Mouse (Mus musculus): ENCODE results near the gene Eml3.

Gene Eml3

DNA sequence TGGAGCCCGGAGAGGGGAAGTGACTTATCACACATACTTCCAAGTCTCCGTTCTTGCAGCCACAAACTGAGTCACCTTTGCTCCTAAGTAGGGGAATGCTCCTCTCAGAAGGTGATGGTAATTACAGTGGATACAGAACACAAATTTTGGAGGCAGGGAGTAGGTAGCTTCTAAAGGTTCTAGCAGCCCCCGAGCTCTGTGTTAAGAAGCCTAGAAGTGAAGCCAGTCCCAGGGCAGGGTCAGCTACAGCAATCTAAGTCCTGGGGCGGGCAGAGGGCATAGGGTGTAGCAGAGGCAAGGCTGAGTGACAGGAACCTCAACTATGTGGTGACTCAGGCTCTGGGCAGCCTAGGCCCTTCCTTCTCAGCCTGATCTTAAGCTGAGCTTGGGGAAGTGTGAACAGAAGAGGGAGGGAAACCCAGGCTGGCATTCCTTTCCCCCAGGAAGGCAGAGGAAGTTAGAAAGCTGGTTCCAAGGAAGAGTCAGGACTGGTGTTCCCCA is 53.8 kb downstream of the Eml3 start:
- in situ Hi-C loops (cut with MboI, MseI) = loop anchor here in 1 of 2 experiments (10.0 kb wide), 1 partner anchor 1488 kb away; the partner anchor contains the start of gene Atl3

DNA sequence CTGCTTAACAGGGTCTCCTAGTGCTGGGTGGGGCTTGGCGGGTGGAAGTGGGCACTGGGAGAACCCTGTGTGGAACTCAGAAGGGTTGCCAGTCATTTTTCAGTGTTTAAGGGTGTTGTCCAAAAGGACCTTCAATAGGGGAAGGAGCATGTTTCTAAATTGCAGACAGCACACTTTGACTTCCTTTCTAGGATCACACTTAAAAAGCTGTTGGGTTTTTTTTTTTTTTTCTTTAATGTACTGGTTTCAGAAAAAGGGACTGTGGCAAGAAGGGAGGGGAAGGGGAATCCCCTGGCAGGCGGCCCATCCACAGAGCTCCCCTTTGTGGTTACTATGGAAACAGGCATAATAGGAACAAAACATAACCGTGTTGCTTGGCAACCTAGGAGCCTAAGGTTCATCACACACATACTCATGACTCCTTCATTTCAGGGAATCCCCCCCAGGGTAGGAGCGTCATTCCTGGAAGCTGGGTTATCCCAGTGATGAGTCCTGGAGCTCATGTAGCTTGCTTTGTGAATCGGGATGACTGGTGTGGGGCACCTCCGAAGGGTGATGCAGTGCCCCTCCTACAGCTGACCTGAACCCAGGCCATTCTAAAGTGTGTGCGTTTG is 55.0 kb downstream of the Eml3 start:
- in situ Hi-C loops (cut with MboI, MseI) = loop anchor here in 1 of 2 experiments (10.0 kb wide), 1 partner anchor 1490 kb away; the partner anchor contains the start of gene Atl3

DNA sequence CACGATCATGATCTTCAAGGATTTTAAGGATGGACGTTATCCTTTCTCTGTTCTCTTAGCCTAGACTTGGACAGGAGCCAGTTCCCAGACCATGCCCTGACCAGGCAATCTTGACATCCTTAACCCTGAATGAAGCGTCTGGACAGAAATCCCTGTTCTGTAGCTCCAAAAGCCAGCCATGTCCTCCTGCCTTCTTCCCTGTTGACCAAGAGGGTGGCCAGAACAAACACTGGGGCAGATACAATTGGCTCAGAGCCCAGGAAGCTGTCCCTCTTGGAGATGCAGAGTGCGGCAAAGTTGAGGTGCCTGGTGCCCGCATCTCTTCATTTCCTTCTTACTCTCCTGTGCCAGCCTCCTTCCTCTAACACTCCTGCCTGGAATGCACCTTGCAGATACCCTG is 56.5 kb downstream of the Eml3 start:
- in situ Hi-C loops (cut with MboI, MseI) = loop anchor here in 1 of 2 experiments (10.0 kb wide), 1 partner anchor 1491 kb away; the partner anchor contains the start of gene Atl3

DNA sequence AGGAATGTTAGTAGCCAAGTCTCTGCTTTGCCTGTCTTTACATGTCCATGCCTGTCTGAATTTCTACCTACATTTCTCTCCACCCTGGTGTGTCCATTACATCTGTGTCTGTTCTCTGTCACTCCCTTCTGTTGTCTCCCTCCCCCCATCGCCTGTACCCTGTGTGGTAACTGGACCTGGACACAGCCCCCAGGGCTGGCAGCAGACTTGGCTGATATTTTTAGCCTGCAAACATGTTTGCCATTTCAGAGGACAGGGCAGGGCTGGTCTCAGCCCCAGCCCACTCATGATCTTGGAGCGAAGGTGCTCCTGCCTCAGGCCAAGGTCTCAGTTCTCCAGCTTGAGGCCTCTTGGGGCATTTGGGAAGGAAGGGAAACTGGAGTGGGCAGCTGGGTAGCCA is 58.5 kb downstream of the Eml3 start:
- in situ Hi-C loops (cut with MboI, MseI) = loop anchor here in 1 of 2 experiments (10.0 kb wide), 1 partner anchor 1493 kb away; the partner anchor contains the start of gene Atl3

DNA sequence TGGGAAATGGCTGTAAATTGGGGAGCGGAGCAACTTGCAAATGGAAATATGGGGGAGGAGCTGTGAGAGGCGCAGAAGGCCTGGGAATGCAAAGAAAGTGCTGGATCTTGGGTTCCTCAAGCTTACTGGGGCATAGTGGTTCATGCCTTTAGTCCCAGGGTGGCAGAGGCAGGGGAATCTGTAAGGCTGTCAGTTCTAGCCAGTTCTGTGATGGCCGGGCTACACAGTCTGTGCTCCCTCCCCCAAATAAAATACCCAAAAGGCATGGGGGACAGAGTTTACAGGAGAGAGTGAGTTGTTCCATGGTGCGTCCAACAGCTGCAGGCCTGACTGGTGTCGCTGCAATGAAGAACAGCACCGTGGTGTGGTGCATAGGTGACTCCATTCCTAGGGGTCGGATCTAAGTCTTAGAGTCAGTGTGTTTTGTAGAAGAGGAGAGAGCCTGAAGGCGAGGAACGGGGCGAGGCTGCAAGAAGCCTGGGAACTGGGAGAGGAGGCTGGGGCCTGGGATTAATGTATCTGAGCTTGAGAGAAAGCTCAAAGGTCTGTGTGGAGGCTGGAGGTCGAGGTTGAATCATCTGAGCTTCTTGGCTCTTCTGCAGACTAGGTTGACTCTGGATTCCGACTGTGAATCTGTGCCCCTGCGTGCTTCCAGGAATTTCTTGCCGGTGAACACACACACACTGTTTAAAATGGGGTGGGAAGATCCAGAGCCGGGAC is 59.2 kb downstream of the Eml3 start:
- in situ Hi-C loops (cut with MboI, MseI) = loop anchor here in 1 of 2 experiments (10.0 kb wide), 1 partner anchor 1494 kb away; the partner anchor contains the start of gene Atl3

DNA sequence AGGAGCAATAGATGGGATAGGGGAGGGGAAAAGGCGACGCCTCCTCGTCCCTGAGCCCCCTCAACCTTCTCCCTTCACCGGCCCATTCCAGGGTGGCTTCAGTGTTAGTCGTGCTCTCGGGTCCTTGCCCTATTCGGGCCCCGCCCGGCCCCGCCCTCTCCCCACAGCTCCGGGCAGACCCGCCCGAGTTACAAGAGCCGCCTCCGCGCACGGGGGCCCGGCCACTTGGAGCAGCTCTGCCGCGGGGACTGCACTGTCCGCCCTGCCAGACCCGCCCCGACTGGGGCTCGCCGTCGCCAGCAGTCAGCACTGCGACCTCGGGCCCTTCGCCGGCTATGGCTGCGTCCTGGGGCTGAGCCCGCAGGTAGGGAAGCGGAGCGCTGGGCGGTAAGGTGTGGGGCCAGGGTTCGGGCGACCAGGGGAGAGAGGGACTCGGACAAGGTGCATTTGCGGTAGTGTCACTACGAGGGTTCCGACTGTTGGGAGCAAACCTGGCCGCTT is 59.8 kb downstream of the Eml3 start, which contains the start of gene Ahnak:
Ahnak (plus strand) TSS at position 219 of the 501 bp plus-strand sequence.
- in situ Hi-C loops (cut with MboI, MseI) = loop anchor here in 1 of 2 experiments (10.0 kb wide), 1 partner anchor 1494 kb away; the partner anchor contains the start of gene Atl3

DNA sequence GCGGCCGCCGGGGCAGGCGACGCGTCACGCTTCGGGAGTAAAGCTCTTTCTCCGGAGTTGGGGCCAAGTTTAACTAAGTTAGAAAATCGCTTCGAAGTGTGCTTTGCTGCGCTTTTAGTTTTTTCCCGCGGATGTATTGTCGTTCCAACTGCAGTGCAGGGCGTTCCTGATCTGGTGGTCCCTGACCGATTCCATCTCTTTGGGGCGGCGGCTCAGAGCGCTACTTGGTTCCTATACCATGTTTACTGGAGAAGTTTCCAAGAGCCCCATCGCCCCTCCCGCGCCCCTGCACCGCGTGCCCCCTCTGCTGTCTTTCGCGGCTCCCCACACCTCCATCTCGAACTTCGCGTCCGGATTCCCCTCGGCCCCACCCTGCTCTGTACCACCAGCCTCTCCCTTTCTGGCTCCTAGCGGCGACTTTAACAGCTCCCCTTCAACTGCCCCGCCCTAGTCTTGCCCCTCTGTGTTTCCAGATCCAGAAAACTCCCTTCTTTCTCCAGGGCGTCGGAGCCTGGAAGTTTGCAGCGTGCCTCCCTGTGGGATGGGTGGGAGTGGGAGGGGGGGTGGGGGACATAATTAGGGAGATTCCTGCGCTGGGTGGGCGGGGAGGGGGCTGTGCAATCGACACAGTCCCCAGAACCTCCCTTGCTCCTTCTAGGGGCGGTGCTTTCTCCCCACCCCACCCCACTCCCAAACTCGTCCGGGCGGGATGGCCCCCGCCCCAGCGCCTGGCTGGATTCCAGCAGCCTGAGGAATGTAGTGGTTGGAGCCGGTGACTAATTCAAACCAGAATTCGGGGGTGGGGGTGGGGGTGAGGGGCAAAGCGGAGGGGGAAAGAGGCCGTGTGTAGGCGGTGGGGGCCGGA is 60.4 kb downstream of the Eml3 start:
- in situ Hi-C loops (cut with MboI, MseI) = loop anchor here (5.0 to 10.0 kb wide), 2 partner anchors 88 to 1495 kb away; partner anchors contain the start of gene Atl3 (in 1 of the 2)

DNA sequence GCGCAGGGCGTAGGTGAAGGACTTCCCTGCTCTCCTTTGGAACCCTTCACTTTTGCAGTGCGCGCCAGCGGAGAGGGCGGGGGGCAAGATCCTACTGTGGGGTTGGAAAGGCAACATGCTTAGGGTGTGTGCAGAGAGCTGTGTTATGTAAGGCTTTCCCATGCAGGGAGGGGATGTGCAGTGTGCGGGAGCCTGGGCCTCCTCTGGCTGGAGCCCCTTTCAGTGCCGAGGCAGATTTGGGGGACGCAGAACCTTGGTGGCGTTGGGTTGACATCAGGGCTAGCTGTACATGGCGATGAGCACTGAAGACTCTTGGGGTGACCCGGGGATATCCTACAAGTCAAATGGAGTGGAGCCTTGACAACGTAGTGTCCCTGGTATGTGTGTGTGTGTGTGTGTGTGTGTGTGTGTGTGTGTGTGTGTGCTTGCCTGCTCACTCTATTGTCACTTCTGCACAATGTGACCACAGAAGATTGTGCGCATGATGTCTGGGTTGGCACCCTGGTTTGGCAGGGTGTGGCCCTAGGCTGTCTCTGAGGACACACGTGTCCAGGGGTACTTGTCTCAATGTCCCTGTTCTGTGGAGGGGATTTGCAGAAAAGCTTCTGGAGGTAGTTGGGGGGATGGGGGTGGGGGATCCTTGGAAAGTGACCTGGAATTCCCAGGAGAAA is 61.2 kb downstream of the Eml3 start:
- in situ Hi-C loops (cut with MboI, MseI) = loop anchor here (5.0 kb wide), 1 partner anchor 87 kb away; no protein-coding TSS in a partner anchor
